In the genomic region with DNA sequence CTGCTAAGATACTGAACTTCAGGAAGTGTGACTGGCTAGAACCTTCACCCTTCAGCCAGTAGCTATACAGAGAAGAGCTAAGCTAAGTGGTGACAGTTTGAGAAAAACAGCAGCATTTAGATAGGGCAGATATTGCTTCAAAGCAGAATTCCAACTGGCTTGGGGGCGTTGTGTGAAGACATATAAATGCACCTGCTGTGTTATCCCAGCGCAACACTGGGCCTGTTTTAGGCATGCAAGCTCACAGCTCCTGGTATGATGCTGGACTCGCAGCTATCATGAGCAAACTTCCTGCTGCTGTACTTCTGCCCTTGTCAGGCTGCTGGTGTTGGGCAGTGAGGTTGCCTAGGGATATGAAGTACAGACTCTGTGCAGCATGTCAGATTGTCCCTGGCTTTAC, we compare ENCODE assay signal across 13 mouse cellular contexts.
"Had no signal": no experiment of that assay in that cellular context is flagged by ENCODE, and none has a peak within 500 bp of the region (broad histone marks: within the 10 kb centered on the region; RNA-seq: fewer than 3 reads in every experiment).

No protein-coding gene starts in this region.

- H3K9ac ChIP-seq: liver, embryonic 15.5 days; neural tube, embryonic 12.5 days had no signal

- H3K27ac ChIP-seq: limb, embryonic 10.5 days; liver, embryonic 15.5 days; neural tube, embryonic 12.5 days had no signal

- H3K9me3 ChIP-seq: limb, embryonic 10.5 days; liver, embryonic 15.5 days; neural tube, embryonic 12.5 days had no signal

- H3K27me3 ChIP-seq: liver, embryonic 15.5 days; neural tube, embryonic 12.5 days had no signal

- H3K4me1 ChIP-seq: liver, embryonic 15.5 days had no signal

- DNase-seq: kidney, adult 2 months; kidney, postnatal 25 days; lung, adult 2 months; lung, postnatal 36 days; midbrain, embryonic 14.5 days; retina, postnatal 1 day; thymus, postnatal 4 days had no signal

- H3K36me3 ChIP-seq: limb, embryonic 10.5 days; liver, embryonic 15.5 days; neural tube, embryonic 12.5 days had no signal

- ATAC-seq: intestine, embryonic 16.5 days; lung, postnatal 0 days had no signal

- H3K4me2 ChIP-seq: liver, embryonic 11.5 days; liver, embryonic 15.5 days; neural tube, embryonic 12.5 days had no signal

- H3K4me3 ChIP-seq: limb, embryonic 10.5 days; liver, embryonic 15.5 days; neural tube, embryonic 12.5 days had no signal
